Mouse (Mus musculus) thymus, adult 2 months (tissue): ENCODE results near the gene Hnrnph3. TPM values are rescaled to one million over a fixed set of nuclear protein-coding genes. Genes with fewer than 3 reads are reported as not detected.

Source experiments
- DNase-seq: peaks from one replicate; pipeline ENCODE4 v3.0.0; 2021
- H3K27ac ChIP-seq: fragments of 200-500 bp; 2 replicates; pipeline ENCODE4 v1.5.1; 2012; ENCODE audit warnings: low read length, control low read depth; ENCODE audit not compliant: control insufficient read depth, insufficient read depth
- H3K27me3 ChIP-seq: fragments of 200-500 bp; 2 replicates; pipeline ENCODE4 v1.6.1; 2012; ENCODE audit warnings: mild to moderate bottlenecking, low read length, moderate library complexity, mixed read lengths; ENCODE audit not compliant: control insufficient read depth, insufficient read depth
- H3K36me3 ChIP-seq: fragments of 200-500 bp; 2 replicates; pipeline ENCODE4 v1.6.1; 2012; ENCODE audit warnings: mild to moderate bottlenecking, low read length, moderate library complexity; ENCODE audit not compliant: control insufficient read depth, insufficient read depth
- H3K4me1 ChIP-seq: fragments of 200-500 bp; replicated peaks from 2 replicates; pipeline ENCODE4 v1.6.1; 2012; ENCODE audit warnings: low read length; ENCODE audit not compliant: control insufficient read depth, insufficient read depth
- H3K4me3 ChIP-seq: fragments of 200-500 bp; 2 replicates; pipeline ENCODE4 v1.5.1; 2012; ENCODE audit warnings: mild to moderate bottlenecking, low read length, control low read depth, moderate library complexity; ENCODE audit not compliant: control insufficient read depth, insufficient read depth
- CTCF ChIP-seq: fragments of 200-500 bp; IDR thresholded peaks from 2 replicates; pipeline ENCODE4 v1.5.1; 2012; ENCODE audit warnings: mild to moderate bottlenecking, control low read depth, low read length, moderate library complexity, borderline replicate concordance; ENCODE audit not compliant: control insufficient read depth, poor library complexity, insufficient read depth; ENCODE audit errors: extremely low read depth
- POLR2A ChIP-seq: fragments of 200-500 bp; IDR thresholded peaks from 2 replicates; pipeline ENCODE4 v1.6.1; 2012; ENCODE audit warnings: mild to moderate bottlenecking, low read length, control low read depth, moderate library complexity; ENCODE audit not compliant: control insufficient read depth, poor library complexity, insufficient read depth; ENCODE audit errors: extremely low read depth
- WGBS: fragments of 180-500 bp; shearing (Covaris S2); methylation state at CpG from one replicate; pipeline ENCODE4 v1.1.7; 2018; 5-methylcytosine and 5-hydroxymethylcytosine counted together
- polyA plus RNA-seq: library from polyadenylated mRNA; depleted of rRNA; stranded (reverse); fragments of >200 nt; gene quantifications from 2 replicates; pipeline ENCODE4 v1.2.3, GENCODE M21; 2012

The Hnrnph3 gene
- polyA plus RNA-seq, 1 experiment, result 27.2 TPM

- TF ChIP-seq POLR2A, result no peak
- no peak for TF ChIP-seq CTCF
- H3K27ac ChIP-seq, result no peak overlapping the region
- 97% methylated on average over 3 of the region's 3 CpGs for WGBS
Measured at GRCm38 (mm10) chr10:63032956-63033355, 8.9 kb upstream of the Hnrnph3 start.

GRCm38 (mm10) chr10:63032267-63032666, 8.2 kb upstream of the Hnrnph3 start:
- no peaks in the 10 kb centered on the region for H3K27me3 ChIP-seq
- no peak overlapping the region for H3K4me3 ChIP-seq
- H3K27ac ChIP-seq, result no peak overlapping the region
- DNase-seq, result no peak
- no peaks in the 10 kb centered on the region for H3K4me1 ChIP-seq
- TF ChIP-seq POLR2A, result no peak
- TF ChIP-seq CTCF, result no peak
- 86% methylated on average over 3 of the region's 3 CpGs for WGBS
- no peaks in the 10 kb centered on the region for H3K36me3 ChIP-seq

More at GRCm38 (mm10) chr10:63032956-63033355, 8.9 kb upstream of the Hnrnph3 start:
- no peak overlapping the region for H3K4me3 ChIP-seq
- H3K36me3 ChIP-seq, result no peaks in the 10 kb centered on the region
- H3K27me3 ChIP-seq, result no peaks in the 10 kb centered on the region
- no peaks in the 10 kb centered on the region for H3K4me1 ChIP-seq
- DNase-seq, result no peak

- TF ChIP-seq CTCF, result no peak
- TF ChIP-seq POLR2A, result no peak
- Histone ChIP-seq H3K4me3 (no peak overlapping the region), H3K27me3 (no peaks in the 10 kb centered on the region), H3K36me3 (no peaks in the 10 kb centered on the region), H3K27ac (no peak overlapping the region), H3K4me1 (peaks cover 4% of the 10 kb centered on the region)
- WGBS, result 97% methylated on average over 4 of the region's 4 CpGs
- DNase-seq, result no peak
Measured at GRCm38 (mm10) chr10:63028396-63028795, 4.4 kb upstream of the Hnrnph3 start.

GRCm38 (mm10) chr10:63027376-63028161, 3.6 kb upstream of the Hnrnph3 start:
- H3K36me3 ChIP-seq, result no peaks in the 10 kb centered on the region
- H3K27me3 ChIP-seq, result no peaks in the 10 kb centered on the region
- no peak overlapping the region for H3K4me3 ChIP-seq
- no peak overlapping the region for H3K27ac ChIP-seq
- no peak for DNase-seq
- 97% methylated on average over 10 of the region's 10 CpGs for WGBS
- H3K4me1 ChIP-seq, result peaks cover 4% of the 10 kb centered on the region
- TF ChIP-seq POLR2A, result no peak
- no peak for TF ChIP-seq CTCF

- Histone ChIP-seq H3K27me3 (no peaks in the 10 kb centered on the region), H3K4me1 (peaks cover 6% of the 10 kb centered on the region), H3K36me3 (no peaks in the 10 kb centered on the region), H3K27ac (no peak overlapping the region), H3K4me3 (no peak overlapping the region)
- WGBS, result 96% methylated on average over 6 of the region's 6 CpGs
- no peak for DNase-seq
- TF ChIP-seq CTCF (no peak), POLR2A (no peak)
Measured at GRCm38 (mm10) chr10:63026795-63027160, 2.8 kb upstream of the Hnrnph3 start.

- 86% methylated on average over 8 of the region's 8 CpGs for WGBS
- H3K36me3 ChIP-seq, result no peaks in the 10 kb centered on the region
- TF ChIP-seq CTCF, result no peak
- TF ChIP-seq POLR2A, result no peak
- no peak overlapping the region for H3K4me3 ChIP-seq
- no peaks in the 10 kb centered on the region for H3K27me3 ChIP-seq
- DNase-seq, result no peak
- peaks cover 6% of the 10 kb centered on the region for H3K4me1 ChIP-seq
- no peak overlapping the region for H3K27ac ChIP-seq
Measured at GRCm38 (mm10) chr10:63026156-63026794, 2.3 kb upstream of the Hnrnph3 start.
